Mouse (Mus musculus): ENCODE results near the gene D17H6S53E. TPM values are rescaled to one million over a fixed set of nuclear protein-coding genes. Genes with fewer than 3 reads are reported as not detected.
A peak's percentile ranks its signal among the peaks of the same experiment; 100 is the strongest.
"Not testable (repeated sequence)": the region's sequence is repeated elsewhere in the genome, so short reads cannot be mapped to it uniquely, and the experiment has no call there.

D17H6S53E gene
- polyA plus RNA-seq, 1 experiment from 2014 or later, result 9.5 TPM

GRCm38 (mm10) chr17:35104754-35105153 lies 21.4 kb upstream of the D17H6S53E start:
- H3K9me3 ChIP-seq (replicated peaks), result no peaks in the 10 kb centered on the region
- H3K27me3 ChIP-seq (ENCODE audit: low read depth, poor library complexity, severe bottlenecking), result no peaks in the 10 kb centered on the region
- no peak overlapping the region for H3K27ac ChIP-seq (replicated peaks)
- peaks cover 45% of the 10 kb centered on the region for H3K36me3 ChIP-seq
- H3K4me1 ChIP-seq, result peaks cover 12% of the 10 kb centered on the region
- H3K4me3 ChIP-seq, result no peak overlapping the region
- DNase-seq (ENCODE audit: low spot score), result no peak
- WGBS, result 79% methylated on average over 6 of the region's 6 CpGs

- peaks cover 12% of the 10 kb centered on the region for H3K4me1 ChIP-seq
- H3K9me3 ChIP-seq (replicated peaks), result no peaks in the 10 kb centered on the region
- 24% methylated on average over 13 of the region's 13 CpGs for WGBS
- peak; percentile 47 for DNase-seq (ENCODE audit: low spot score)
- H3K36me3 ChIP-seq, result peaks cover 33% of the 10 kb centered on the region
- no peaks in the 10 kb centered on the region for H3K27me3 ChIP-seq (ENCODE audit: low read depth, poor library complexity, severe bottlenecking)
- peak overlapping the region; percentile 38 for H3K4me3 ChIP-seq
- peak overlapping the region; percentile 84 for H3K27ac ChIP-seq (replicated peaks)
Observed at GRCm38 (mm10) chr17:35105740-35106389, 20.3 kb upstream of the D17H6S53E start.

- peak overlapping the region; percentile 84 for H3K27ac ChIP-seq (replicated peaks)
- peaks cover 27% of the 10 kb centered on the region for H3K36me3 ChIP-seq
- peak overlapping the region; percentile 38; the same call in 1 of the 2 replicates for H3K4me3 ChIP-seq
- WGBS, result 68% methylated on average over 3 of the region's 3 CpGs
- H3K4me1 ChIP-seq, result peaks cover 12% of the 10 kb centered on the region
- no peaks in the 10 kb centered on the region for H3K9me3 ChIP-seq (replicated peaks)
- no peak for DNase-seq (ENCODE audit: low spot score)
- H3K27me3 ChIP-seq (ENCODE audit: low read depth, poor library complexity, severe bottlenecking), result no peaks in the 10 kb centered on the region
Observed at GRCm38 (mm10) chr17:35106522-35106921, 19.7 kb upstream of the D17H6S53E start.

- no peak within 1 kb of the TSS for H3K4me3 ChIP-seq
- no peaks in the 10 kb centered on the region for H3K9me3 ChIP-seq (replicated peaks)
- DNase-seq (ENCODE audit: low spot score), result no peak
- H3K4me1 ChIP-seq, result peaks cover 12% of the 10 kb centered on the region
- 91% methylated on average over 6 of the region's 6 CpGs for WGBS
- peaks cover 11% of the 10 kb centered on the region for H3K36me3 ChIP-seq
- H3K27ac ChIP-seq (replicated peaks), result no peak within 1 kb of the TSS
- H3K27me3 ChIP-seq (ENCODE audit: low read depth, poor library complexity, severe bottlenecking), result no peaks in the 10 kb centered on the region
Observed at GRCm38 (mm10) chr17:35108097-35108496, 18.1 kb upstream of the D17H6S53E start, which contains the start of gene Ly6g5c. TSS of gene Ly6g5c (plus strand) at chr17:35108279.

- no peak overlapping the region for H3K4me3 ChIP-seq
- no peak for DNase-seq (ENCODE audit: low spot score)
- WGBS, result 78% methylated on average over 9 of the region's 9 CpGs
- no peaks in the 10 kb centered on the region for H3K9me3 ChIP-seq (replicated peaks)
- peaks cover 30% of the 10 kb centered on the region for H3K36me3 ChIP-seq
- H3K27me3 ChIP-seq (ENCODE audit: low read depth, poor library complexity, severe bottlenecking), result no peaks in the 10 kb centered on the region
- H3K27ac ChIP-seq (replicated peaks), result no peak overlapping the region
- H3K4me1 ChIP-seq, result no peaks in the 10 kb centered on the region; the same call in 1 of the 2 replicates
Observed at GRCm38 (mm10) chr17:35111774-35112173, 14.4 kb upstream of the D17H6S53E start.

GRCm38 (mm10) chr17:35115046-35116019 lies 10.8 kb upstream of the D17H6S53E start, which contains the start of gene Ly6g5b:
TSS of gene Ly6g5b (minus strand) at chr17:35115428.
- H3K4me1 ChIP-seq, result peaks cover 8% of the 10 kb centered on the region
- WGBS, result 86% methylated on average over 8 of the region's 8 CpGs
- H3K36me3 ChIP-seq, result peaks cover 59% of the 10 kb centered on the region
- DNase-seq (ENCODE audit: low spot score), result no peak
- H3K4me3 ChIP-seq, result no peak within 1 kb of the TSS
- no peaks in the 10 kb centered on the region for H3K9me3 ChIP-seq (replicated peaks)
- H3K27ac ChIP-seq (replicated peaks), result no peak within 1 kb of the TSS
- no peaks in the 10 kb centered on the region for H3K27me3 ChIP-seq (ENCODE audit: low read depth, poor library complexity, severe bottlenecking)

GRCm38 (mm10) chr17:35120745-35121142 lies 5.4 kb upstream of the D17H6S53E start:
- Histone ChIP-seq H3K9me3 (replicated peaks) (no peaks in the 10 kb centered on the region), H3K27ac (replicated peaks) (peak overlapping the region; percentile 92), H3K36me3 (peaks cover 62% of the 10 kb centered on the region), H3K4me1 (peaks cover 31% of the 10 kb centered on the region), H3K27me3 (ENCODE audit: low read depth, poor library complexity, severe bottlenecking) (no peaks in the 10 kb centered on the region), H3K4me3 (peak overlapping the region; percentile 94)
- no peak for DNase-seq (ENCODE audit: low spot score)
- WGBS, result under 1% methylated on average over 33 of the region's 33 CpGs

GRCm38 (mm10) chr17:35121143-35121799 lies 4.9 kb upstream of the D17H6S53E start, which contains the start of gene Gpank1:
TSS of gene Gpank1 (plus strand) at chr17:35121455.
- WGBS, result under 1% methylated on average over 50 of the region's 50 CpGs
- Histone ChIP-seq H3K4me1 (peaks cover 36% of the 10 kb centered on the region), H3K27me3 (ENCODE audit: low read depth, poor library complexity, severe bottlenecking) (no peaks in the 10 kb centered on the region), H3K36me3 (peaks cover 57% of the 10 kb centered on the region), H3K27ac (replicated peaks) (peak within 1 kb of the TSS; percentile 92), H3K4me3 (peak within 1 kb of the TSS; percentile 94), H3K9me3 (replicated peaks) (no peaks in the 10 kb centered on the region)
- peak; percentile 99 for DNase-seq (ENCODE audit: low spot score)

- peaks cover 42% of the 10 kb centered on the region for H3K4me1 ChIP-seq
- under 1% methylated on average over 19 of the region's 19 CpGs for WGBS
- H3K4me3 ChIP-seq, result peak within 1 kb of the TSS; percentile 94
- no peaks in the 10 kb centered on the region for H3K9me3 ChIP-seq (replicated peaks)
- peak within 1 kb of the TSS; percentile 92 for H3K27ac ChIP-seq (replicated peaks)
- H3K27me3 ChIP-seq (ENCODE audit: low read depth, poor library complexity, severe bottlenecking), result no peaks in the 10 kb centered on the region
- DNase-seq (ENCODE audit: low spot score), result peak; percentile 68
- H3K36me3 ChIP-seq, result peaks cover 53% of the 10 kb centered on the region
Observed at GRCm38 (mm10) chr17:35121871-35122303, 4.3 kb upstream of the D17H6S53E start, which contains the start of gene Csnk2b. TSS of gene Csnk2b (minus strand) at chr17:35122053.

- Histone ChIP-seq H3K4me1 (peaks cover 53% of the 10 kb centered on the region), H3K36me3 (peaks cover 48% of the 10 kb centered on the region), H3K4me3 (peak overlapping the region; percentile 14; the same call in 1 of the 2 replicates)
- not testable (repeated sequence) for DNase-seq (ENCODE audit: low spot score); H3K27ac ChIP-seq (replicated peaks); H3K9me3 ChIP-seq (replicated peaks); H3K27me3 ChIP-seq (ENCODE audit: low read depth, poor library complexity, severe bottlenecking)
- 90% methylated on average over 9 of the region's 9 CpGs for WGBS
Observed at GRCm38 (mm10) chr17:35123287-35123686, 2.9 kb upstream of the D17H6S53E start.

- not testable (repeated sequence) for DNase-seq (ENCODE audit: low spot score); H3K27ac ChIP-seq (replicated peaks); H3K9me3 ChIP-seq (replicated peaks); H3K27me3 ChIP-seq (ENCODE audit: low read depth, poor library complexity, severe bottlenecking)
- H3K36me3 ChIP-seq, result peaks cover 37% of the 10 kb centered on the region
- 0 out of 2 replicates have a peak overlapping the region, but pooled peaks have one; percentile 1 for H3K4me3 ChIP-seq
- WGBS, result 93% methylated on average over 12 of the region's 12 CpGs
- H3K4me1 ChIP-seq, result peaks cover 53% of the 10 kb centered on the region
Observed at GRCm38 (mm10) chr17:35124261-35124896, 1.8 kb upstream of the D17H6S53E start.

GRCm38 (mm10) chr17:35125081-35125480 lies 1.1 kb upstream of the D17H6S53E start:
- DNase-seq (ENCODE audit: low spot score), result no peak
- no peaks in the 10 kb centered on the region for H3K9me3 ChIP-seq (replicated peaks)
- H3K27ac ChIP-seq (replicated peaks), result no peak overlapping the region
- 92% methylated on average over 1 of the region's 1 CpGs for WGBS
- H3K36me3 ChIP-seq, result peaks cover 35% of the 10 kb centered on the region
- peaks cover 47% of the 10 kb centered on the region for H3K4me1 ChIP-seq
- peak overlapping the region; percentile 78; the same call in 1 of the 2 replicates for H3K4me3 ChIP-seq
- no peaks in the 10 kb centered on the region for H3K27me3 ChIP-seq (ENCODE audit: low read depth, poor library complexity, severe bottlenecking)
